Mouse (Mus musculus) forebrain, embryonic 13.5 days (tissue): ENCODE data around the gene Dido1. TPM values are rescaled to one million over a fixed set of nuclear protein-coding genes. Genes with fewer than 3 reads are reported as not detected.

Source experiments
- ATAC-seq: fragments of 200-750 bp; cut with Nextera tagmentation; 2 replicates; pipeline ENCODE4 v1.8.0; 2017
- H3K27ac ChIP-seq: fragments of 300-500 bp; sonication (generic); 2 replicates; pipeline ENCODE4 v1.5.1; 2015; ENCODE audit warnings: inconsistent platforms, mild to moderate bottlenecking, moderate library complexity
- H3K27me3 ChIP-seq: fragments of 300-500 bp; sonication (generic); 2 replicates; pipeline ENCODE4 v1.6.1; 2015; ENCODE audit warnings: mild to moderate bottlenecking, inconsistent platforms
- H3K36me3 ChIP-seq: fragments of 300-500 bp; sonication (generic); 2 replicates; pipeline ENCODE4 v1.6.1; 2015; ENCODE audit warnings: mild to moderate bottlenecking, inconsistent platforms; ENCODE audit not compliant: poor library complexity, severe bottlenecking
- H3K4me1 ChIP-seq: fragments of 300-500 bp; sonication (generic); 2 replicates; pipeline ENCODE4 v1.6.1; 2015; ENCODE audit warnings: inconsistent platforms
- H3K4me2 ChIP-seq: fragments of 300-500 bp; sonication (generic); 2 replicates; pipeline ENCODE4 v1.6.1; 2015; ENCODE audit warnings: inconsistent platforms, mild to moderate bottlenecking, moderate library complexity
- H3K4me3 ChIP-seq: fragments of 300-500 bp; sonication (generic); 2 replicates; pipeline ENCODE4 v1.5.1; 2015; ENCODE audit warnings: mild to moderate bottlenecking, inconsistent platforms
- H3K9ac ChIP-seq: fragments of 300-500 bp; sonication (generic); 2 replicates; pipeline ENCODE4 v1.6.1; 2015; ENCODE audit warnings: mild to moderate bottlenecking, inconsistent platforms
- H3K9me3 ChIP-seq: fragments of 300-500 bp; sonication (generic); replicated peaks from 2 replicates; pipeline ENCODE4 v1.6.1; 2016; ENCODE audit warnings: inconsistent platforms
- WGBS: fragments of 180-500 bp; shearing (Covaris S2); methylation state at CpG from one replicate; pipeline ENCODE4 v1.1.7; 2015; 5-methylcytosine and 5-hydroxymethylcytosine counted together
- polyA plus RNA-seq: library from polyadenylated mRNA; unstranded; fragments of >200 nt; fragmentation: Nextera tagmentation; extraction: Ambion mirVana; gene quantifications from 2 replicates; pipeline ENCODE4 v1.2.1, GENCODE M21; 2015

Dido1 gene
- polyA plus RNA-seq, 1 experiment from 2014 or later, result 33.4 TPM

DNA sequence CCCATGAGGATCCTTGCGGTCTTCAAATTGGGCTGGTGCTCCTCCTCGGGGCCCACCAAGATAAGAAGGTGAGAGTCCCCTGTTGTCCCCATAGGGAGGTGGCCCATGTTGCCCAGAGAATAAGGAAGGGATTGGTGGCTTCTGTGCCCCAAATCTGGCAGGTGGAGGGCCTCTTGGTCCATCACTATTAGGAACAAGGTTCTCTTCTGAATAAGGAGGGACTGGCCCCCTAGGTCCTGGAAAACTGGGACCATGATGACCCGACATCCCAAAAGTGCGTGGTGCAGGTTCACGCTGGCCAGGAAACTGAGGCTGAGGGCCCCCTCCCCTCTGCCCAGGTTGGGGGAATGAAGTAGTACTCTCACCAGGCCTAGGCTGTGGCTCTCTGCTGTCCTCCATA, 49.3 kb downstream of the Dido1 start:
- Histone ChIP-seq H3K4me2 (no peak overlapping the region), H3K27ac (no peak overlapping the region), H3K4me3 (no peak overlapping the region), H3K4me1 (peaks cover 10% of the 10 kb centered on the region; the same call in 1 of the 2 replicates), H3K9me3 (no peaks in the 10 kb centered on the region), H3K9ac (no peak overlapping the region), H3K36me3 (peaks cover 37% of the 10 kb centered on the region), H3K27me3 (no peaks in the 10 kb centered on the region)
- ATAC-seq, result no peak
- WGBS, result 93% methylated on average over 5 of the region's 5 CpGs

DNA sequence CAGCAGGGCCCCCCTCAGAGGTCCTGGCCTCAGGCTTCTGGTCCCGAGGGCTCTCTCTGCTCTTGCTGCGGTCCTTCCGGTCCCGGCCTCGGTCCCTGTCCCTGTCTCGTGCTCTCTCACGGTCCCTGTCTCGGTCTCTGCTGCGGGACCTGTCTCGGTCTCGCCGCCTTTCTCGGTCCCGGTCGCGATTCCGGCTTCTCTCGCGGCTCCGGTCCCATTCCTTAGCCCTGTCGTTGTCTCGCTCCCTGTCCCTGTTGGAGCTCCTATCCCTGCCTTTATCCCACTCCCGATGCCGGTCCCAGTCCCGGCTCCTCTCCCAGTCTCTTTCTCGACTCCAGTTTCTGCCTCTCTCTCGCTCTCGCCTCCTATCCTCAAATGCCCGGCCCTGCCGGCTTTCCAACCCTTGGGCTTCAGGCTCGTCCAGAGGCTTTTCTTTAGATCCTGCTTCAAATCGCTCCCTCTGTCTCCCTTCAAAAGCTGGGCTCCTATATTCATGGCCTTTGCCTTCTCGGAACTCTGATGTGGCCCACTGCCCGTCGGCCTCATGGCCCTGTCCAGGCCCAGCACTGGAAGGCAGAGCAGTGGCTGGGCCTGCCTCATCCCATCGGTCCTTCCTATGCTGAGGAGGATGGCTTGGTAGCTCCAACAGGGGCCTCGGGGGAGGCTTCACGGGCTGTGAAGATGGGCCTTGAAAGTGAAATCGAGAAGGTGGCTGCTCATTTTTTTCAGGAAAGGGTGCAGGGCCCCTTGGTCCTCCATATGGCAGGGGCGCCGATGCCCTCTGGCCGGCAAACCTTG, 50.2 kb downstream of the Dido1 start:
- no peak overlapping the region for H3K27ac ChIP-seq
- no peaks in the 10 kb centered on the region for H3K9me3 ChIP-seq
- peaks cover 10% of the 10 kb centered on the region; the same call in 1 of the 2 replicates for H3K4me1 ChIP-seq
- H3K4me2 ChIP-seq, result peak overlapping the region; percentile 44
- ATAC-seq, result 0 out of 2 replicates have a peak, but pooled peaks have one; percentile 4
- no peaks in the 10 kb centered on the region for H3K27me3 ChIP-seq
- H3K4me3 ChIP-seq, result peak overlapping the region; percentile 16
- H3K9ac ChIP-seq, result peak overlapping the region; percentile 60
- H3K36me3 ChIP-seq, result peaks cover 28% of the 10 kb centered on the region
- WGBS, result 30% methylated on average over 42 of the region's 42 CpGs

DNA sequence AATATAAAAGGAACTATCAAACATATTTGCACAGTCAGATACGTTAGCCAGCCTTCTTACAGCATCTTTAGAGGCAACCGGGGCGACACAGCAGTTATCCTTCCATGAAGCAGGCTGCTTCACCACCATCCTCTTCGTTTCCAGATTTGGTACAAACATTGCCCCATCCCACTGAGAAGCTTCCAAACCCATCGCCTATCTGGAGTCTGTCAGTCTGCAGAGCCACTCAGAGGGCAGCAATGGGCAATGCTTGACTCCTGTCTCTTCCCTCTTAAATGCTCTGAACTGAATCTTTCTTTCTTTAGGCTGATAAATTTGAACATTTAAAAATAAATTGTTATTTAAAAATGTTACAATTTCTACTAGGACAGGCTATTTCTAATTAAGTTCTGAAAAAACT, 51.4 kb downstream of the Dido1 start:
- Histone ChIP-seq H3K9ac (no peak overlapping the region), H3K36me3 (peaks cover 24% of the 10 kb centered on the region), H3K4me2 (no peak overlapping the region), H3K27ac (no peak overlapping the region), H3K9me3 (no peaks in the 10 kb centered on the region), H3K27me3 (no peaks in the 10 kb centered on the region), H3K4me1 (peaks cover 10% of the 10 kb centered on the region; the same call in 1 of the 2 replicates), H3K4me3 (no peak overlapping the region)
- ATAC-seq, result no peak
- WGBS, result 87% methylated on average over 5 of the region's 5 CpGs

DNA sequence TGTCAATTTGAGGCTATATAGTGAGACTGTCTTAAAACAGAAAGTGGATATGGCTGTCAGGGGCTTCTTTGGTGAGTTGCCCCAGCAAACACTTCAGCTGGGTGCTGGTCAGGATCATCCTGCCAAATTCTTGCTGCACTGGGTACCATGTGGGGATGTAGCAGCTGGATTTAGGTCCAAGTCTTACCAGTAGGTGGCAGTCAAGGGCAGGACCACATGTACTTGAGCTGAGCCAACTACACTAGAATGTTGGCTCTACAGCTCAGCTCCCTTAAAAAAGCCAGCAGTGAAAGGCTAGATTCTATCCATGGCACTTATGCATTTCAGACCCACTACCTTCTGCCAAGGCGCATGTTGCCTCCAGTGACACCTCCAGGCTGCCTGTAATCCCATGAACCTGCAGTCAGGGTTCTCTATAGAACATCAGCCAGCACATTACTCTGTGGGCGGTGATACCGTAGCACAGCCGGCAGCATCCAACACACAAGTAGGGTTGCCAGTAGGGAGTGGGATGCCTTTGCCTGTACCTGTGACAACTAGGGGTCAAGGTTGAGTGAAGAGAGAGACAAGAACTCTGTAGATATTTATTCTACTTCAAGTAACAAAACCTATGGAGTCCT, 52.3 kb downstream of the Dido1 start:
- Histone ChIP-seq H3K9me3 (no peaks in the 10 kb centered on the region), H3K27me3 (no peaks in the 10 kb centered on the region), H3K9ac (no peak overlapping the region), H3K36me3 (peaks cover 23% of the 10 kb centered on the region), H3K27ac (no peak overlapping the region), H3K4me2 (no peak overlapping the region), H3K4me1 (peaks cover 10% of the 10 kb centered on the region; the same call in 1 of the 2 replicates), H3K4me3 (no peak overlapping the region)
- peak; percentile 76 for ATAC-seq
- WGBS, result 75% methylated on average over 4 of the region's 4 CpGs

DNA sequence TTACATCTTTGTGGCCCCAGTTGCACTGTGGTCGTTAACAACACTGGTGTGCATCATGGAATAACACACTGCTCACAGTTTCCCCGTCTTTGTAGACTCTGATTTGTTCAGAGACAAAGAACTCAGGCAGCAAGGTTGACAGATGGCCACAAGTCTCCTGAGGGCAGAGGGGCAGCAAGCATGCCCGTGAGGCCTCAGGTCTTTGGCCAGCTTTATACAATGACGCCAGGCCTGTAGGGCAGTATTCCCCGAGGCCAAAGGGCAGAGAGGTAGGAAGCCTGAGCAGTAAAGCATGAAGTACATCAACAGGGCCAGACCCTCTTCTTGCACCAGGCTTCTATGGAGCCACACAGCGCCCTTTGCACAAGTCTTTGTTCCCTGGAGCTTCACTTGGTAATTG, 54.6 kb downstream of the Dido1 start:
- no peak overlapping the region for H3K27ac ChIP-seq
- ATAC-seq, result no peak

DNA sequence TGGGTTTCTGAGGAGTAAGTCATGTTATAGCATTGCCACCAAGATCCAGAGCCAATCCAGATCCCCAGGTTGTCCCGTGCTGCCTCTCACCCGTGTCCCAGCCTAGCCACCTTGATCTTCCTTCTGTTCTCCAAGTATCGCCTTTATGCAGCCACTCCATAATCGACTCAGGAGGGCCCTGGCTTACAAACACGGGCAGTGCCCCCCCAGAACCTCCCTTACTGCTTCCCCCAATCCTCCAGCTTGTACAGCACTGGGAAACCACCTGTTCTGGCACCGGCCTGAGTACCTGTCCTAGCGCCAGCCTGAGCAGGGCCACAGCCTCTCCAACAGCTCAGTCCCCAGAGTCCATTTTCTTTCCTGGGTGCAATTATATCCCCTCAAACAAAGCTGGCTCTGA, 55.1 kb downstream of the Dido1 start:
- Histone ChIP-seq H3K9ac (no peak overlapping the region), H3K4me3 (no peak overlapping the region), H3K27me3 (no peaks in the 10 kb centered on the region), H3K4me1 (peaks cover 6% of the 10 kb centered on the region; the same call in 1 of the 2 replicates), H3K36me3 (no peaks in the 10 kb centered on the region), H3K4me2 (no peak overlapping the region), H3K9me3 (no peaks in the 10 kb centered on the region), H3K27ac (no peak overlapping the region)
- no peak for ATAC-seq
- 88% methylated on average over 7 of the region's 7 CpGs for WGBS

More for the DNA sequence above, 54.6 kb downstream of the Dido1 start:
- Histone ChIP-seq H3K27me3 (no peaks in the 10 kb centered on the region), H3K4me1 (peaks cover 10% of the 10 kb centered on the region; the same call in 1 of the 2 replicates), H3K9ac (no peak overlapping the region), H3K4me3 (no peak overlapping the region), H3K4me2 (no peak overlapping the region), H3K36me3 (0 out of 2 replicates have a peak, but pooled peaks cover under 1% of the 10 kb centered on the region), H3K9me3 (no peaks in the 10 kb centered on the region)
- WGBS, result 49% methylated on average over 6 of the region's 6 CpGs

DNA sequence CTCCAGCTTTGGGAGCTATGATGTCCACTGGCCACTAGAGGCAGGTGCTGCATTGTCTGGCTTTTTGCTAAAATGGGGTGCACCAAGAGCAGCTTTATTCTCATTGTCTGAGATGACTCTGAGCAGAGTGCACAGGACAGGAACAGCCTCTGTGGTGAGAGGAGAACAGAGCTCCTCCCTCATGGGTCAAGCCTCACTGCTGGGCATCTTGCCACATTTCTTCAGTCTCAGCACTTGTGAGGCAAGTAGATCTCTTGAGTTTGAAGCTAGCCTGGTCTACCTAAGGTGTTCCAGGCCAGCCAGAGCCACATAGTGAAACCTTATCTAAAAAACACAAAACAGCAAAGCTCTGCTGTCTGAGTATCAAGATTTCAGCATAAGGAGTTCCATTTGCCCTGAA, 63.0 kb downstream of the Dido1 start:
- Histone ChIP-seq H3K27me3 (peaks cover 40% of the 10 kb centered on the region), H3K27ac (no peak overlapping the region), H3K9ac (no peak overlapping the region), H3K4me3 (no peak overlapping the region), H3K4me2 (no peak overlapping the region), H3K4me1 (peaks cover 2% of the 10 kb centered on the region; the same call in 1 of the 2 replicates), H3K36me3 (no peaks in the 10 kb centered on the region), H3K9me3 (peaks cover 22% of the 10 kb centered on the region)
- ATAC-seq, result no peak

DNA sequence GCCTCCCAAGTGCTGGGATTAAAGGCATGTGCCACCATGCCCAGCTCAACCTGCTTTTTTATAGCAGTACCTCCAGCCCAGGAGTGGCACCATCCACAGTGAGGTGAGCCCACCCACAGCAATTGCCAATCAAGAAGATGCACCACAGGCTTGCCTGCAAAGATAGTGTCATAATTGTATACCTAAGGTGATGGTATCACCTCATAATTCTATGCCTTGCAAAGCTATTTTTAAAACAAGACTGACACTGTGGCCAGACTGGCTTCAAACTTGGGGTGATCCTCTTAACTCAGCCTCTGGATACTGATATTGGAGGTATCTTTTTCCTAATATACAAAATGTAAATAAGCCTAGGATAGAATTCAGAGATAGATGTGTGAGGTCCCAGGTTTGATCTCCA, 66.2 kb downstream of the Dido1 start:
- H3K4me1 ChIP-seq, result peaks cover 5% of the 10 kb centered on the region; the same call in 1 of the 2 replicates
- no peak overlapping the region for H3K27ac ChIP-seq
- H3K4me3 ChIP-seq, result no peak overlapping the region
- H3K36me3 ChIP-seq, result no peaks in the 10 kb centered on the region
- peaks cover 22% of the 10 kb centered on the region for H3K9me3 ChIP-seq
- no peak overlapping the region for H3K4me2 ChIP-seq
- no peak for ATAC-seq
- H3K9ac ChIP-seq, result no peak overlapping the region
- peaks cover 65% of the 10 kb centered on the region for H3K27me3 ChIP-seq

DNA sequence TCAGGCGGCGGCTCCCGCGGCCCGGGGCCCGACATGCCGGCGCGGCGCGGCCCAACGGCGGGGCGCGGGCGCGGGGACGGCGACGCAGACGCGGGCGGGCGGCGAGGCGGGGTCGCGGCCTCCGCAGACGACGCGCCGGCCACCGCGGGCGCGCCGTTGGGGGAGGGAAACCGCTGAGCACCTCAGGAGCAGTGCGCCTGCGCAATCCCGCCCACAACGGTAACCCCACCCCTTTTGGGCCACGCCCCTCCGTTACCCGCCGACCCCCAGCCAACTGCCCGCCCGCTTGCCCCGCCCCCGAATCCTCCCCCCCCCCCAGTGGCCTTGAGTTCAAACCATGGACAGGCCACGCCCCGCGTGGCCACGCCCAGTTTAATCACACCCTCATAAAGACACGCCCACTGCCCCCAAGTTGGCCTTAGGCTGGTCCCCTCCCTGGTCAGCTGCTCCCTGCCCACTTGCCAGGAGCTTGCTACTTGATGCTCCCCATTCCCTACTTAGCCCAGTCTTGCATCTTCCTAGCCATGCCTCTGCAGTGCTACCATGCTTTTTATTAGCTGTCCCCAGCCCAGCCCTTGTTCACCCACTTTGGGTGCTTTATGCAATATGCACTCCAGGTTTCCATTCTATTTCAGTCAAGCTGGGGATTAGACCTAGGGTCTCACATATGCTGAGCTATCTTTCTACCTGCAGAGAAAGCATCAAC, 67.1 kb downstream of the Dido1 start, which contains the start of gene Tcfl5:
Gene Tcfl5, minus strand, starts transcription at position 154 of the 706 bp plus-strand sequence.
- Histone ChIP-seq H3K4me1 (peaks cover 5% of the 10 kb centered on the region; the same call in 1 of the 2 replicates), H3K27me3 (peaks cover 67% of the 10 kb centered on the region), H3K36me3 (no peaks in the 10 kb centered on the region), H3K9ac (no peak within 1 kb of the TSS), H3K4me2 (peak within 1 kb of the TSS; percentile 51), H3K4me3 (peak within 1 kb of the TSS; percentile 37), H3K27ac (no peak within 1 kb of the TSS), H3K9me3 (peaks cover 22% of the 10 kb centered on the region)
- no peak for ATAC-seq
- 2% methylated on average over 31 of the region's 56 CpGs for WGBS

DNA sequence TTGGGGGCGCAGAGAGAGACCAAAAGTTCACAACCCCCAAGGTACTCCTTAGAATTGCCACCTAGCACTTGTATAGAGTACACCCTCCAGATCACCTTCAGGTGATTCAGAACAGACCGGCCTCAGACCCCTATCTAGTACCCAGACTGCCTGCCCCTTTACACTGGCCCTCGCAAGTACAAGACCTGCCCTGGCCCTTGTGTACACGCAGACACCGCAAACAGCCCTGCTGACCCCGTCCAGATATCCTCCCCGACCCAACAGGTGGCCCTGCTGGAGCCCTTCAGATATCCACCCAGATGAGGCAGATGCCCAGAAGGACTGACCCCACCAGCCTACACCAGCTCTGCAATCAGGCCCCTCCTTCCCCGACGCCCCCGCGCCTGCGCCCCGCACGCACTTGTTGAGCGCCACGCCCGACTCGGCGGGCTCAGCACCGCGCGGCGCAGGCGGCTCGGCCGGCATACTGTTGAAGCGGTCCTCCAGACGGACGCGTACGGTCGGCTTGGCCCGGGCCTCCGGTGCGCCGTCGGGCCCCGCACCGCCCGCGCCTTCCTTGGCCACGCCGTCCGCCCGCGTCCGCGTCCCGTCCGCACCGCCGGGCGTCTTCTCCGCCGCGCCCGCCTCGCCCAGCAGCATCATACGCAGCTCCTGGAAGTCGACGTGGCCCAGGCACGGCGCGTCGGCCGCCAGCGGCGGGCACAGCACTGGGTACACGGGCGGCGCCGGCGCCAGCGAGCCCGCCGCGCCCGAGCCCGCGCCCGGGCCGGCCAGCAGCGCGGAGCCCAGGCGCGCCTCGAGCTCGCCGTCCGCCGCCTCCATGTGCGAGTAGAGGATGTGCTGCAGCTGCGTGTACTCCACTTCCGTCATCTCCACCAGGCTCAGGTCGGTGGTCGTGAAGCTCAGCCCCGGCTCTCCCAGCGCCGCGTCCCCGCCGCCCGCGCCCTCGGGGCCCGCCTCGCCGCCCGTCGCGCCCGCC, 67.9 kb downstream of the Dido1 start:
- H3K4me2 ChIP-seq, result peak overlapping the region; percentile 51
- peak; percentile 30; the same call in 1 of the 2 replicates for ATAC-seq
- peaks cover 65% of the 10 kb centered on the region for H3K27me3 ChIP-seq
- no peak overlapping the region for H3K27ac ChIP-seq
- peaks cover 5% of the 10 kb centered on the region; the same call in 1 of the 2 replicates for H3K4me1 ChIP-seq
- WGBS, result 3% methylated on average over 73 of the region's 112 CpGs
- H3K4me3 ChIP-seq, result peak overlapping the region; percentile 37
- H3K9me3 ChIP-seq, result peaks cover 22% of the 10 kb centered on the region
- no peaks in the 10 kb centered on the region for H3K36me3 ChIP-seq
- H3K9ac ChIP-seq, result no peak overlapping the region

DNA sequence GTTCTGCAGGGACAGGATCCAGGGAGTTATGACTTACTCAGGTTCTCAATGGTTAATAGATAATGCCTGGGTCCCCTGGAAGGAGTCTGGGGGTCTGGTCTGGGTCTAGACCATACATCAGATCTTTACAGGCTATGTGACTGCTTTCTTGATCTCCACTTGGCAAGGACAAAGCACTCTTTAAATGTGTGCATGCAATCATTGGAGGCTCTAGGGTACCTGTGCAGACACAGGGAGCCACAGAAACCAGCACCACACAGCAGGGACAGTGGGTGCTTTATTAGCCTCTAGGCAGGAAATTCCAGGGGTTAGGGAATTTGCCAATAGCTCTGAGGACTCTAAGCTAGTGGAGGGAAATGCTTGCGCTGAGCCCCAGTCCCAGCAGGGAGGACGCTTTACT, 97.9 kb downstream of the Dido1 start:
- Histone ChIP-seq H3K9me3 (no peaks in the 10 kb centered on the region), H3K4me2 (no peak overlapping the region), H3K4me3 (no peak overlapping the region), H3K9ac (no peak overlapping the region), H3K36me3 (no peaks in the 10 kb centered on the region), H3K27me3 (no peaks in the 10 kb centered on the region), H3K4me1 (no peaks in the 10 kb centered on the region), H3K27ac (no peak overlapping the region)
- 76% methylated on average over 2 of the region's 2 CpGs for WGBS
- ATAC-seq, result no peak
